Mouse (Mus musculus) layer of hippocampus, postnatal 10 days (tissue): ENCODE results near the gene Cda. TPM values are rescaled to one million over a fixed set of nuclear protein-coding genes. Genes with fewer than 3 reads are reported as not detected.

Experiments used
- DNase-seq, 2 experiments: peaks; one replicate each; pipeline ENCODE4 v3.0.0; 2021; ENCODE audit warnings: low spot score in 2 of 2
- total RNA-seq, 2 experiments: library from RNA; stranded (reverse); gene quantifications; 2 replicates each; pipeline ENCODE4 v1.2.3; 2021

The Cda gene
- total RNA-seq, 2 experiments from 2014 or later, result 2.1 to 2.3 TPM

- DNase-seq, result no peak
Observed at GRCm38 (mm10) chr4:138368498-138369260, 887 bp upstream of the Cda start.

GRCm38 (mm10) chr4:138366561-138366960 lies 1.2 kb downstream of the Cda start:
- DNase-seq, result no peak

- DNase-seq, result no peak
Observed at GRCm38 (mm10) chr4:138363511-138363910, 4.3 kb downstream of the Cda start.

GRCm38 (mm10) chr4:138362883-138363282 lies 4.9 kb downstream of the Cda start:
- no peak for DNase-seq

GRCm38 (mm10) chr4:138361370-138361821 lies 6.4 kb downstream of the Cda start:
- peak; percentile 45 to 49 for DNase-seq

- DNase-seq, result no peak
Observed at GRCm38 (mm10) chr4:138358176-138358575, 9.6 kb downstream of the Cda start.

GRCm38 (mm10) chr4:138356551-138356950 lies 11.2 kb downstream of the Cda start:
- DNase-seq, result no peak

- no peak for DNase-seq
Observed at GRCm38 (mm10) chr4:138356141-138356540, 11.7 kb downstream of the Cda start.

- no peak for DNase-seq
Observed at GRCm38 (mm10) chr4:138355496-138355895, 12.3 kb downstream of the Cda start.

- DNase-seq, result no peak
Observed at GRCm38 (mm10) chr4:138353438-138354171, 14.2 kb downstream of the Cda start.

- DNase-seq, result no peak
Observed at GRCm38 (mm10) chr4:138352692-138353091, 15.1 kb downstream of the Cda start.

- no peak for DNase-seq
Observed at GRCm38 (mm10) chr4:138351821-138352220, 16.0 kb downstream of the Cda start.

- no peak for DNase-seq
Observed at GRCm38 (mm10) chr4:138348716-138349115, 19.1 kb downstream of the Cda start.

GRCm38 (mm10) chr4:138347280-138347679 lies 20.5 kb downstream of the Cda start:
- no peak for DNase-seq

GRCm38 (mm10) chr4:138344891-138345545 lies 22.8 kb downstream of the Cda start:
- no peak for DNase-seq

- DNase-seq, result no peak
Observed at GRCm38 (mm10) chr4:138343341-138343837, 24.4 kb downstream of the Cda start.

- DNase-seq, result no peak
Observed at GRCm38 (mm10) chr4:138342778-138343177, 25.0 kb downstream of the Cda start.

GRCm38 (mm10) chr4:138342048-138342447 lies 25.7 kb downstream of the Cda start:
- no peak for DNase-seq

GRCm38 (mm10) chr4:138341393-138341792 lies 26.4 kb downstream of the Cda start:
- DNase-seq, result no peak

- DNase-seq, result peak; percentile 67 to 68
Observed at GRCm38 (mm10) chr4:138339963-138340362, 27.8 kb downstream of the Cda start.

GRCm38 (mm10) chr4:138337341-138337740 lies 30.5 kb downstream of the Cda start:
- DNase-seq, result no peak

- DNase-seq, result no peak
Observed at GRCm38 (mm10) chr4:138336876-138337275, 30.9 kb downstream of the Cda start.
